Mouse (Mus musculus) liver, postnatal 0 days (tissue): ENCODE data around the gene Ccdc107. TPM values are rescaled to one million over a fixed set of nuclear protein-coding genes. Genes with fewer than 3 reads are reported as not detected.
A peak's percentile ranks its signal among the peaks of the same experiment; 100 is the strongest.

Experiments used
- ATAC-seq: fragments of 200-750 bp; cut with Nextera tagmentation; 2 replicates; pipeline ENCODE4 v1.8.0; 2017; ENCODE audit warnings: mild to moderate bottlenecking, moderate library complexity
- DNase-seq: peaks from one replicate; pipeline ENCODE4 v3.0.0-alpha.2; 2016
- H3K27ac ChIP-seq: fragments of 300-500 bp; sonication (generic); 2 replicates; pipeline ENCODE4 v1.5.1; 2014; ENCODE audit warnings: antibody characterized with exemption, moderate library complexity, mild to moderate bottlenecking, low read depth
- H3K27me3 ChIP-seq: fragments of 300-500 bp; sonication (generic); 2 replicates; pipeline ENCODE4 v1.6.1; 2014; ENCODE audit warnings: low read length, control low read depth, mixed read lengths; ENCODE audit not compliant: insufficient read depth
- H3K36me3 ChIP-seq: fragments of 300-500 bp; sonication (generic); replicated peaks from 2 replicates; pipeline ENCODE4 v1.6.1; 2014; ENCODE audit warnings: mild to moderate bottlenecking, control low read depth, low read length, moderate library complexity, mixed read lengths; ENCODE audit not compliant: insufficient read depth
- H3K4me1 ChIP-seq: fragments of 300-500 bp; sonication (generic); 2 replicates; pipeline ENCODE4 v1.6.1; 2014; ENCODE audit warnings: antibody characterized with exemption, mild to moderate bottlenecking, control low read depth; ENCODE audit not compliant: insufficient read depth
- H3K4me2 ChIP-seq: fragments of 300-500 bp; sonication (generic); 2 replicates; pipeline ENCODE4 v1.6.1; 2014; ENCODE audit warnings: low read depth, mild to moderate bottlenecking, low read length, moderate library complexity, mixed read lengths
- H3K4me3 ChIP-seq: fragments of 300-500 bp; sonication (generic); 2 replicates; pipeline ENCODE4 v1.5.1; 2014; ENCODE audit warnings: low read depth, low read length
- H3K9ac ChIP-seq: fragments of 300-500 bp; sonication (generic); replicated peaks from 2 replicates; pipeline ENCODE4 v1.6.1; 2014; ENCODE audit warnings: mild to moderate bottlenecking, moderate library complexity
- H3K9me3 ChIP-seq: fragments of 300-500 bp; sonication (generic); 2 replicates; pipeline ENCODE4 v1.6.1; 2016; ENCODE audit warnings: mild to moderate bottlenecking, control low read depth, low read length, mixed read lengths
- CTCF ChIP-seq: sonication (generic); IDR thresholded peaks from 2 replicates; pipeline ENCODE4 v1.5.1; 2016; ENCODE audit warnings: antibody characterized with exemption, low read depth
- EP300 ChIP-seq: IDR thresholded peaks from 2 replicates; pipeline ENCODE4 v1.6.1; 2016; ENCODE audit warnings: antibody characterized with exemption, low read depth, mild to moderate bottlenecking
- WGBS: fragments of 180-500 bp; shearing (Covaris S2); extraction: QIAGEN DNeasy Blood & Tissue Kit; methylation state at CpG from one replicate; pipeline ENCODE4 v1.1.7; 2014; ENCODE audit not compliant: insufficient replicate concordance; 5-methylcytosine and 5-hydroxymethylcytosine counted together
- polyA plus RNA-seq: library from polyadenylated mRNA; unstranded; fragments of >200 nt; fragmentation: Nextera tagmentation; extraction: Ambion mirVana; gene quantifications from 2 replicates; pipeline ENCODE4 v1.2.1, GENCODE M21; 2015

Gene Ccdc107
- polyA plus RNA-seq, result 41.1 and 46.0 TPM in 2 replicates

DNA sequence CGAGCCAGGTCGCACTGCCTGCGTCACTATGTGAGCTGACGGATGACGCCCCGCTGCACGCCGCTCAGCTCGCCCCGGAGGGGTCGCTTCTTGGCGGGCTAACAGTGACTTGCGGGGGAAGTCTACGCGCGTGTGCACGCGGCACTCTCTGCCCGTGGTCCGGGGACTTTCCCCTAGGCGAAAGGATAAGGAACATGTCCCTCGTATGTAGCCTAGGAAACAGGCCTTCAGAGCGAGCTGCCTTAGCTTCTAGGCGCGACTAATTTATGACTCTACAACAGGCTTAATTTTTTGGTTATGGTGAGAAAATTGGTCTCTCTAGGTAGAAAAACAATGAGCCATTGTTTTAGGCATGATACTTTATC lies at the start of gene Ccdc107:
Gene Ccdc107 (plus strand): TSS at position 80 of the 365 bp plus-strand sequence.
- peak; percentile 92 for DNase-seq
- no peaks in the 10 kb centered on the region for H3K9me3 ChIP-seq
- H3K27ac ChIP-seq, result peak within 1 kb of the TSS; percentile 83
- TF ChIP-seq CTCF (peak; percentile 23; the same call in 1 of the 2 replicates), EP300 (peak; percentile 77)
- H3K36me3 ChIP-seq, result peaks cover 26% of the 10 kb centered on the region
- under 1% methylated on average over 25 of the region's 25 CpGs for WGBS
- no peaks in the 10 kb centered on the region for H3K27me3 ChIP-seq
- H3K4me3 ChIP-seq, result peak within 1 kb of the TSS; percentile 84
- H3K4me2 ChIP-seq, result peak within 1 kb of the TSS; percentile 92
- peak; percentile 95 for ATAC-seq
- H3K9ac ChIP-seq, result peak within 1 kb of the TSS; percentile 83
- H3K4me1 ChIP-seq, result peaks cover 12% of the 10 kb centered on the region

DNA sequence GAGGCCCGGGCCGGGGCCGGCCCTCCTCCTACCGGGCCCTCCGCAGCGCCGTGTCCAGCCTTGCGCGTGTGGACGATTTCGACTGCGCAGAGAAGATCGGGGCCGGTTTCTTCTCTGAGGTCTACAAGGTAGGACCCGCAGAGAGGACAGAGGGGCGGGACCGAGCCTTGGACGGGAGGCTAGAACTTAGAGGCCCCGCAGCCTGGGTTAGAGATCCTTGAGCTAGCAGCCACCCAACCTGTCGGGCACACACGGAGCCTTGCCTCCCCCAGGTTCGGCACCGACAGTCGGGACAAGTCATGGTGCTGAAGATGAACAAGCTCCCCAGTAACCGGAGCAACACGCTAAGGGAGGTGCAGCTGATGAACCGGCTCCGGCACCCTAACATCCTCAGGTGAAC lies 49.2 kb upstream of the Ccdc107 start:
- TF ChIP-seq CTCF (no peak), EP300 (no peak)
- Histone ChIP-seq H3K9ac (peak overlapping the region; percentile 78), H3K9me3 (no peaks in the 10 kb centered on the region), H3K36me3 (peaks cover 21% of the 10 kb centered on the region), H3K4me2 (peak overlapping the region; percentile 99), H3K4me1 (peaks cover 4% of the 10 kb centered on the region), H3K4me3 (peak overlapping the region; percentile 71), H3K27me3 (no peaks in the 10 kb centered on the region), H3K27ac (peak overlapping the region; percentile 83; the same call in 1 of the 2 replicates)
- DNase-seq (peak; percentile 38), ATAC-seq (no peak)
- WGBS, result 5% methylated on average over 28 of the region's 28 CpGs

DNA sequence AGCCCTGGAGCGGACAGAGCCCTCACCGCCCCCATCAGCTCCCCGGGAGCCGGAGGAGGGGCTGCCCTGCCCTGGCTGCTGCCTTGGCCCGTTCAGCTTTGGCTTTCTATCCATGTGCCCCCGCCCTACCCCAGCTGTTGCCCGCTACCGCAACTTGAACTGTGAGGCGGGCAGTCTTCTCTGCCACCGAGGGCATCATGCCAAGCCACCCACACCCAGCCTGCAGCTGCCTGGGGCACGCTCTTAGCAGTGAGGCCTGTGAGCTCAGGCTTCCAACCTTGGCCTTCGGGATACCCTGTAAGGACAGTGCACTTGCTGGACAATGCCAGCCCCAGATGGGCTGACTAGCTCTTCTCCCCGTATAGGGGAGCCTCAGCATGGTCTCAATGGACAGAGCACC lies 45.4 kb upstream of the Ccdc107 start:
- Histone ChIP-seq H3K4me2 (no peak overlapping the region), H3K36me3 (peaks cover 21% of the 10 kb centered on the region), H3K27me3 (no peaks in the 10 kb centered on the region), H3K9ac (no peak overlapping the region), H3K9me3 (no peaks in the 10 kb centered on the region), H3K27ac (no peak overlapping the region), H3K4me1 (peaks cover 6% of the 10 kb centered on the region), H3K4me3 (no peak overlapping the region)
- no peak for TF ChIP-seq CTCF
- TF ChIP-seq EP300, result no peak
- ATAC-seq (no peak), DNase-seq (peak; percentile 16)
- 88% methylated on average over 13 of the region's 13 CpGs for WGBS

DNA sequence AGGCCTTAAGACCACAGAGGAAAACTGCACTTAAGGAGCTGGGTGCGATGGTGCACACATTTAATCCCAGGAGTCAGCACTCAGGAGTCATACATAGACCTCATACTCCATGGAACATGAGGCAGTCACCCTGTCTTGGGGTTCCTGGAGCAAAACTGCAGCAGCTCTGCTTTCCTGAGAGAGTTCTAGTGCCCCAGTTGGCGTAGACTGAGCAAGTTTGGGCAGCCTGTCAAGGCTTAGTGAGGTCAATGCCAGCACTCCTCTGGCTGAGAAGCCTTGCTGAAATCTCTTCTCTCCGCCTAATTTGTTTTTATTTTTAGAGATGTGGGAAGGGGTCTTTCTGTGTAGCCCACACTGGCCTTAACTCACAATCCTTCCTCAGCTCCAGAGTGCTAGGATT lies 44.1 kb upstream of the Ccdc107 start:
- Histone ChIP-seq H3K27me3 (peaks cover 10% of the 10 kb centered on the region), H3K4me3 (no peak overlapping the region), H3K4me1 (peaks cover 11% of the 10 kb centered on the region), H3K9me3 (no peaks in the 10 kb centered on the region), H3K4me2 (no peak overlapping the region), H3K36me3 (peaks cover 21% of the 10 kb centered on the region), H3K9ac (no peak overlapping the region), H3K27ac (no peak overlapping the region)
- WGBS, result 77% methylated on average over 3 of the region's 3 CpGs
- no peak for ATAC-seq
- no peak for TF ChIP-seq CTCF
- TF ChIP-seq EP300, result no peak
- DNase-seq, result no peak

DNA sequence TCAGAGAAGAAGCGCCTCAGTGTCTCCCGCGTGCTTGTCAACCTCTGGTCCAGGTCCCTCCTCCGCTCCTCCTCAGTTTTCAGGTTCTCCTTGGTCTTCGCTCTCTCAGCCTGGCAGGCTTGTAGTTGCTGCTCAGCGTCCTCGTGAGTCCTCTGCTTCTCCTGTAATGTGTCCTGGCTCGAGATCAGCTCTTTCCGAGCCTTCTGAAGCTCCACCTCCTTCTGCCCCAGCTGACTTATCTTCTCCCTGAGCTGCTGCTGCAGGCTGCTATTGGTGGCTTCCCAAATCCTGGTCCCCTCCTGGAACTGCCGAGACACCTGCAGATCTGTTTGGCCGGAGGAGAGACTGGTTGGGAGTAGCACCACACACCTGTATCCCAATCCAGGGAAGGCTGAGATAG lies 40.4 kb upstream of the Ccdc107 start:
- no peak overlapping the region for H3K9ac ChIP-seq
- H3K36me3 ChIP-seq, result peaks cover 6% of the 10 kb centered on the region
- peaks cover 13% of the 10 kb centered on the region for H3K4me1 ChIP-seq
- TF ChIP-seq CTCF (no peak), EP300 (no peak)
- H3K4me2 ChIP-seq, result peak overlapping the region; percentile 53; the same call in 1 of the 2 replicates
- DNase-seq, result no peak
- no peak overlapping the region for H3K4me3 ChIP-seq
- H3K27ac ChIP-seq, result no peak overlapping the region
- 45% methylated on average over 11 of the region's 11 CpGs for WGBS
- ATAC-seq, result no peak
- H3K9me3 ChIP-seq, result no peaks in the 10 kb centered on the region
- peaks cover 27% of the 10 kb centered on the region for H3K27me3 ChIP-seq

DNA sequence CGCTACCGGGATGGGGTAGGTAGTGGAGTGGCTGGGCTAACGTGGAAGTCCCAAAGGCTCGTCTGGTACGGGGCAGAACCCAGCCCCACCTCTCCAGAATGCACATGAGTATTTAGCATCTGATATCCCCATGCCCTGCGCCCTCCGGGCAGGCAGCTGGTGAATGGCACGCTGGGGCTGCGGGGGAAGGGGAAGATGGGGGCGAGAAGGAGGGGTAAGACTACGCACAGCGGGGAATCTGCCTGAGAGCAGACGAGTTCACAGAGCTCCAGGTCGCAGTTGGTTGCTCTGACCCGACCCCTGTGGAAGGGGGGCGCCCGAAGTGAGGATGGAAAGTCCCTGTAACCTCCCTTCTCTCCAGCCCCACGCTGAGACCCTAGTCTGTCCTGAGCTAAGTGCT lies 39.3 kb upstream of the Ccdc107 start:
- Histone ChIP-seq H3K27ac (no peak overlapping the region), H3K4me1 (peaks cover 13% of the 10 kb centered on the region), H3K9ac (peak overlapping the region; percentile 28; the same call in 1 of the 2 replicates), H3K27me3 (peaks cover 27% of the 10 kb centered on the region), H3K9me3 (no peaks in the 10 kb centered on the region), H3K36me3 (no peaks in the 10 kb centered on the region; the same call in 1 of the 2 replicates), H3K4me2 (peak overlapping the region; percentile 53), H3K4me3 (peak overlapping the region; percentile 22)
- TF ChIP-seq EP300 (no peak), CTCF (no peak)
- DNase-seq (peak; percentile 17), ATAC-seq (no peak)
- WGBS, result 1% methylated on average over 18 of the region's 18 CpGs
